Mouse (Mus musculus): ENCODE measurements around the gene Metap1d. TPM values are rescaled to one million over a fixed set of nuclear protein-coding genes. Genes with fewer than 3 reads are reported as not detected.

Metap1d gene
- polyA plus RNA-seq, 1 experiment from 2014 or later = 27.2 TPM

DNA sequence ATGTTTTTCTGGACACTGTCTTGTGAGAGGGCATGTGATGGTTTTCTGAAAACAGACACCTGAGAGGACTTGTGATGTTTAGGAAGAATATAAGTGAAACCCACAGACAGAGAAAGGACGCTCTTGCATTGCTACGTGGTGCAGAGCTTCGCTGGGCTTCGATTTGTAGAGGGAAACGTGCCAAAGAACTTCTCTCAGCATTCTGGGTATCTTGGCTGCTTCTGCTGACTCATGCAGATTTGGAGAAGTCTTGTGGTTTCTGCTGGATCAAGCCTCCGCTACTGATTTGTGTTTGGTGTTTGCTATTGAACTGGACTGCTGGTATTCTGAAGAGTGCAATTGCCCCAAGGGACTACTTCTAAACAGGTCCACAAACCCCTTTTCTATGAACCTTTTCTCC is 28.7 kb downstream of the Metap1d start:
- Histone ChIP-seq H3K4me3 (no peak overlapping the region), H3K27ac (no peak overlapping the region), H3K4me1 (replicated peaks) (peaks cover 20% of the 10 kb centered on the region), H3K9me3 (no peaks in the 10 kb centered on the region), H3K36me3 (no peaks in the 10 kb centered on the region), H3K27me3 (ENCODE audit: insufficient read depth, poor library complexity, severe bottlenecking) (no peaks in the 10 kb centered on the region)
- no peak for DNase-seq (ENCODE audit: low spot score)
- WGBS = 86% methylated on average over 6 of the region's 6 CpGs

DNA sequence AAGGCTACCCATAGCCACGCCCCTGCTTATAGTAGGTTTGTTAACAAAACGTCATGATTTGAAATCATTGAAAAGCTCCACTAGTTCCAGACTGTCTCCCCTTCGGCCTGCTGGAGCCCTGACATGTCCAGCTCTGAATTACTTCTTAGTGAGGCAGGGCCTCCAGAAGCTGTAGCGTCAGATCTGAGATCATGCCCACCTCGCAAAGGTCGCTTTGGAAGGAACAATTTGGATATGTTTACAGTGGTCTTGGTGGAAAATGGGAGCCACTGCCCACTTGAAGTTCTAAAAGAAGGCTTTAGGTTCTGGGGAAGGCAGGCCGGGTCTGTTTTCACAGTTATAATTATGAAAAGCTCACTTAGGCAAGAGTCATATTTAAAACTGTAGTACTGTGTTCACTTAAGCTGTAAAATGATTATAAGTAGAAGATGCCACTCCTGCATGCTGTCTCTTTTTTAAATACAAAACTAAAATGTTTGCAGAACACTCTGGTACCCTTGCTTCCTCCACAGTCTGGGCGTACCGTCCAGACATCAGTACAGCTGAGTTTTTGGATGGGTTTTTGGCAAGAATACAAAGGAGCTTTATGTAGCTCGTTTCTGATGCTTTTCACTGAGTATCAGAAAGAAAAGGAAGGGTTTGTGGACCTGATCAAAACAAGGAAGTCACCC is 30.1 kb downstream of the Metap1d start:
- Histone ChIP-seq H3K4me3 (no peak overlapping the region), H3K9me3 (no peaks in the 10 kb centered on the region), H3K36me3 (no peaks in the 10 kb centered on the region), H3K27ac (no peak overlapping the region), H3K4me1 (replicated peaks) (peaks cover 20% of the 10 kb centered on the region), H3K27me3 (ENCODE audit: insufficient read depth, poor library complexity, severe bottlenecking) (no peaks in the 10 kb centered on the region)
- 72% methylated on average over 10 of the region's 10 CpGs for WGBS
- DNase-seq (ENCODE audit: low spot score) = no peak

DNA sequence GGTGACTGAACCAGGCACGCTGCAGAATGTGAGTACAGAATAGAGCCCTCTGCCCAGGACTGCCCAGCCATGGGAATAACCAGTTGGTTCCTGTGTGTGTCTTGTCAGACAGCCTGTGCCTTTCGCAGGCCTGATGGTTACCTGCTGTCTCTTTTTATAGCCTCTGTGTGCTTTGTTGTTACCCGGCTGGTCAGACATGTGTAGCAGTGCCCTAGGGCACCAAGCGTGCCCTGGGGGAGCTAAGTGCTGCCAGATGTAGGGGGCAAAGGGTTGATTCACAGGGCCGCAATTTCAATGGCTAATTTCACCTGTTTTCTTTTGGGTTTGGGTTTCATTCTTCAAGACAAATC is 30.6 kb downstream of the Metap1d start:
- H3K9me3 ChIP-seq = no peaks in the 10 kb centered on the region
- no peaks in the 10 kb centered on the region for H3K36me3 ChIP-seq
- H3K27ac ChIP-seq = no peak overlapping the region
- H3K4me3 ChIP-seq = no peak overlapping the region
- 44% methylated on average over 5 of the region's 5 CpGs for WGBS
- H3K4me1 ChIP-seq (replicated peaks) = peaks cover 20% of the 10 kb centered on the region
- DNase-seq (ENCODE audit: low spot score) = no peak
- H3K27me3 ChIP-seq (ENCODE audit: insufficient read depth, poor library complexity, severe bottlenecking) = no peaks in the 10 kb centered on the region

DNA sequence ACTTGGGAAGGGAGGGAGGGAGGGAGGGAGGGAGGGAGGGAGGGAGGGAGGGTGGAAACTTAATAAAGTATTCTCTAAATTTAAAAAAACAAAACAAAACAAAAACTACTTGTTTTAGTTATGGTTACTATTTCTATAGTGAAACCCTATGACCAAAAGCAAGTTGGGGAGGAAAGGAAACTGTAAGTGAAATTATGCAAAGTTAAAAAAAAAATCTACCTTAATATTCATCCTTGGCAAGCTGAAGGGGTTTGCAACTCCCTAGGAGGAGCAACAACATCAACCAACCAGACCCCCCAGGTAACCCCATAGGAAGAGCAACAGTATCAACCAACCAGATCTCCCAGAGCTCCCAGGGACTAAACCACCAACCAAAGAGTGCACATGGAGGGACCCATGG is 38.2 kb downstream of the Metap1d start:
- Histone ChIP-seq H3K27ac (no peak overlapping the region), H3K4me1 (replicated peaks) (peaks cover 14% of the 10 kb centered on the region), H3K9me3 (no peaks in the 10 kb centered on the region), H3K36me3 (no peaks in the 10 kb centered on the region), H3K27me3 (ENCODE audit: insufficient read depth, poor library complexity, severe bottlenecking) (no peaks in the 10 kb centered on the region), H3K4me3 (no peak overlapping the region)
- no peak for DNase-seq (ENCODE audit: low spot score)

DNA sequence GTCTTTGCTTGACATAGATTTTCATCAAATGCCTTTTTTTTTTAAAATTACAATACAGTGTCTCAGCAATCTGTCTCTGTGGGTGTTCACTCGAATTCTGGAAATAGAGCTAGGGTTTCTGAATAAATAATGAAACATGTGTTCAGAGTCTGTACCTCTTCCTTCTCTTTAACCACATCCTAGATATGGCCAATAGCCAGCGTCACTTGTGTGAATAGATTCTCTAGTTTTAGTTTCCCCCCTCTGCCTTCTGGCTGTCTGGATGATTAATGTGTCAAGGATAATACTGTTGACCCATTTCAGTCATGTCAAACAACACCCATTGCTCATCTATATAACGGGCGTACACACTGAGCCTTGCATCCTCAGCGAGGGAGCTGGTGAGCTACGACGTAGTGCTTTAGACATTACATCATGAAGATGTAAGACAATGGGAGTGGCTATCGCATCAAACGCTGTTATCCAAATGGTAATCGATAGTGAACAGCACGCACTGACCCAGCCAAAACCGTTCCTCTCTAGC is 40.1 kb downstream of the Metap1d start:
- no peak for DNase-seq (ENCODE audit: low spot score)
- no peaks in the 10 kb centered on the region for H3K9me3 ChIP-seq
- no peaks in the 10 kb centered on the region for H3K36me3 ChIP-seq
- H3K4me1 ChIP-seq (replicated peaks) = peaks cover 14% of the 10 kb centered on the region
- no peak overlapping the region for H3K27ac ChIP-seq
- H3K4me3 ChIP-seq = no peak overlapping the region
- no peaks in the 10 kb centered on the region for H3K27me3 ChIP-seq (ENCODE audit: insufficient read depth, poor library complexity, severe bottlenecking)
- WGBS = 71% methylated on average over 12 of the region's 12 CpGs

DNA sequence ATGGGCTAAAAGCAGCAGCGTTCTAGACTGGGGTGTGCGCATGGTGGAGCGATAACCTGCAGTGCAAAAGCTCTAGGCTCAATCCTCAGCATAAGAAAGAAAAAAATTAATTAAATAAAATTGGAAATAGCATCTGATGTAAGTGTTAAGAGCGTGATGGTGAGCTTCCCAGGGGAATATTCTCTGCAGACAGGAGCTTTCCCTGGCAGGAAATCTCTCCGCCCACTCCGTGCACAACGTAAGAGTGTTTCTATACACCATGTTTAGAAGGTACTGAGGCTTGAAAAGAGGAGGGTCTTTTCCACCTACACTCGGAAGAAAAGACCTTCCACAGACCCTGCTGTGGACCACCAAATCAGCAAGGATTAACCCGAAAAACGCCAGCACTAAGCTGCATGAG is 41.4 kb downstream of the Metap1d start:
- Histone ChIP-seq H3K9me3 (no peaks in the 10 kb centered on the region), H3K4me1 (replicated peaks) (peaks cover 17% of the 10 kb centered on the region), H3K36me3 (no peaks in the 10 kb centered on the region), H3K27ac (0 out of 2 replicates have a peak overlapping the region, but pooled peaks have one; percentile 29), H3K4me3 (no peak overlapping the region), H3K27me3 (ENCODE audit: insufficient read depth, poor library complexity, severe bottlenecking) (no peaks in the 10 kb centered on the region)
- WGBS = 57% methylated on average over 10 of the region's 10 CpGs
- DNase-seq (ENCODE audit: low spot score) = no peak

DNA sequence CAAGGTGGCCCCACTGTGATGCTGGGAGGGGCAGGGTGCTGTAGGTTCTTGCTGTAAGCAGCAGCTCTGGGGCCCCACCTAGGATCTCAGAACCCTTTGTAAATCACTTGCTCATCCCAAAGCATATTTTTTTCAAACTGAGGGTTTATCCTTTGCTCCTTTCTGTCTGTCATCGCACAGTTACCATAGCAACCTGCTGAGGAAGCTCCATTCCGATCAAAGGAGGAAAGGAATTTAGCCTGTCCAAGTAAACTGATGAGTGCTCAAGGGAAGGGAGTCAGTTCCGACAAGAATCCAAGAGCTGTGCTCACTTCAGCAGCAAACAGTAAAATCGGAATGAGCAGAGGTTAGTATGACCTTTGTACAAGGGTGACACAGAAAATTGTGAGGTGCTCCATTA is 41.9 kb downstream of the Metap1d start:
- H3K27me3 ChIP-seq (ENCODE audit: insufficient read depth, poor library complexity, severe bottlenecking) = no peaks in the 10 kb centered on the region
- no peak overlapping the region for H3K4me3 ChIP-seq
- no peaks in the 10 kb centered on the region for H3K36me3 ChIP-seq
- H3K4me1 ChIP-seq (replicated peaks) = peaks cover 21% of the 10 kb centered on the region
- DNase-seq (ENCODE audit: low spot score) = no peak
- 0 out of 2 replicates have a peak overlapping the region, but pooled peaks have one; percentile 29 for H3K27ac ChIP-seq
- WGBS = 16% methylated on average over 4 of the region's 4 CpGs
- H3K9me3 ChIP-seq = no peaks in the 10 kb centered on the region

DNA sequence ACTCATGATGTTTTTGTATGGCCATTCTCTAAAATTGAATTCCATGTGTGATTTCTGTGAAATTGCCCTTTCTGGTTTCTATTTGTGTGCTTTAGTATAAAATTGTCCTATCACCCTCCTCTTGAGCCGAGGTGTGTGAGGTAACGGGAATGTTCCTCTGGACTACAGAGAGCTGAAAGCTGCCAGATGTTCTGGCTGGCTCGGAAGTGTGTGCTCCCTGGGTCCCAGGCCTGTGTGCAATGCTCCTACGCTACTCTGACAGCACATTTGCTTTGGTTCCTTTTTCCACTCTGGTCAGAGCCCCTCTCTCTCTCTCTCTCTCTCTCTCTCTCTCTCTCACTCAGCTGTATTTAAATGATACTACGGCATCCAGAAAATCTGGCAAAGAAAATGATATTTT is 44.1 kb downstream of the Metap1d start:
- no peak overlapping the region for H3K27ac ChIP-seq
- no peaks in the 10 kb centered on the region for H3K27me3 ChIP-seq (ENCODE audit: insufficient read depth, poor library complexity, severe bottlenecking)
- DNase-seq (ENCODE audit: low spot score) = no peak
- H3K4me1 ChIP-seq (replicated peaks) = peaks cover 23% of the 10 kb centered on the region
- H3K9me3 ChIP-seq = no peaks in the 10 kb centered on the region
- H3K4me3 ChIP-seq = no peak overlapping the region
- 67% methylated on average over 5 of the region's 5 CpGs for WGBS
- H3K36me3 ChIP-seq = no peaks in the 10 kb centered on the region

DNA sequence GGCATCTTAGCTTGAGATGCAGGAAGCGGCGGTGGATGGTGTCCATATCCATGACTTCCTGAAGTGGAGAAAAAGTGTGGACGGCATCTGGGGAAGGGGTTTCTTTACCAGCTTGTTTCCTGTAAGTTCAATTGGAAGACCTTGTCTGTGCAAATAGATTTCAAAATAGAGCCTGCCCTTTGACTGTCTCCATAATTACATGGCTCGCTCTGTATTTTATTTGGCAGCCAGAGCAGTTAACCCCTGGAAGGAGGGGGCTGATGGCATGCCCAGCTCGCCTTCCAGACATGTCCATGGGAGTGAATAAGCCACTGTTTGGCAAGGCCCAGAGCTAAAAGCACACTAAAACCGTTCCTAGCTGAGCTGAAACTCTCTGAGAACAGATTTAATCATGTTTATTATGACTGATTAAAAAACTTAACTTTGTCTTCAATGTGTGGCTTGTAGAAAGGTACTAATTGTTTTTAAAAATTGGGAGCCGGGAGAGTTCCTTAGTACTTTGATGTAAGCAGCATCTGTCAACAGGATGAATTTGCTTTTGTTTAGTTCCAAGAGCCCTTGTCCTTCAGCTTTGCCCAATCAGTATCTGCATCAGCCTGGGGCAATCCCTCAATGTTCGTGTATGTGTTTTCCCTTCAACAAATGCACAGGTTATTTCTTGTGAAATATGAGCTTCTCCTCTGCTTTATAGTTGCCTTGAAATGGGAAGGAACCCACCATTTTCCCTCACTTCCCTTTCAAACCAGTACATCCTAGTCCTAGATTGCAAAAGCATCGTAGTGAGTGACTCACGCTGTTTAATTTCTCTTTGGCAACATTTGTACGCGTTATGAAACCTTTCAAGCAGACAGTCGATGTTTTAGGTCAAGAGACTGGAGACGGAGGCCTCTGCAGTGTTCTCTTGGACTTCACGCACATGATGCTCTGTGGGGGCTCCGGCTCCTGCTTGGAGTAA is 46.5 kb downstream of the Metap1d start:
- peaks cover 15% of the 10 kb centered on the region for H3K4me1 ChIP-seq (replicated peaks)
- H3K27ac ChIP-seq = no peak overlapping the region
- no peak overlapping the region for H3K4me3 ChIP-seq
- no peaks in the 10 kb centered on the region for H3K27me3 ChIP-seq (ENCODE audit: insufficient read depth, poor library complexity, severe bottlenecking)
- no peaks in the 10 kb centered on the region for H3K9me3 ChIP-seq
- 70% methylated on average over 16 of the region's 16 CpGs for WGBS
- no peak for DNase-seq (ENCODE audit: low spot score)
- no peaks in the 10 kb centered on the region for H3K36me3 ChIP-seq

DNA sequence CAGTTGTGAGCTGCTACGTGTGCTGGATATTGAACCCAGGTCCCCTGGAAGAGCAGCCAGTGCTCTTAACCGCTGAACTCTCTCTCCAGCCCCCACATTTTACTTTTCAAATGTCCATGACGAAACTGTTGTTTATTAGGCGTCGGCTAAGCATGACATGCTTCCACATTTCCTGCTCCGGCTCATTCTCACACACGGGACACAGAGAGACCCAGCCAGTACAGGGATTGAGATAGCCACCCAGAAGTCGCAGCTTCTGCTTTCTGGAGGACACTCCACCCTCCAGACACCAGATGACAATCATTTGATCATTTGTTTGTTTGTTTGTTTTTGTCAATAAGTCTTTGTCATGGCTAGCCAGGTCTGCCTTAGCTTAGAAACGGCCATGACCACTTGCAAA is 51.8 kb downstream of the Metap1d start:
- no peak overlapping the region for H3K4me3 ChIP-seq
- no peaks in the 10 kb centered on the region for H3K27me3 ChIP-seq (ENCODE audit: insufficient read depth, poor library complexity, severe bottlenecking)
- no peak overlapping the region for H3K27ac ChIP-seq
- WGBS = 77% methylated on average over 9 of the region's 9 CpGs
- H3K36me3 ChIP-seq = no peaks in the 10 kb centered on the region
- H3K9me3 ChIP-seq = no peaks in the 10 kb centered on the region
- no peak for DNase-seq (ENCODE audit: low spot score)
- H3K4me1 ChIP-seq (replicated peaks) = peaks cover 3% of the 10 kb centered on the region; the same call in 1 of the 2 replicates

DNA sequence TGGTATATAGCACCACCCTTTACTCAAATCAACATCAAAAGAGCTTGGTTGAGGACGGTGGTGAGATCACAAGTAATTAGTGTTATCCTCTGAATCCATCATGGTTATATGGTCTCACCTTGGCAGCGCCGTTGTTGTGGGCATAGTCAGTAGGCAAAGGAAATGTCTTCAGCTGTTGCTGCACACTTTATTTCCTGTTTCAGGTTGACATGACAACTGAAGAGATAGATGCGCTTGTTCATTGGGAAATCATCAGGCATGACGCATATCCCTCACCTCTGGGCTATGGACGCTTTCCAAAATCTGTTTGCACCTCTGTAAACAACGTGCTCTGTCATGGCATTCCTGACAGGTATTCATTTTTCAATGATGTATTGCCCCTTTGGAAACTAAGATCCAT is 58.1 kb downstream of the Metap1d start:
- Histone ChIP-seq H3K4me3 (no peak overlapping the region), H3K9me3 (no peaks in the 10 kb centered on the region), H3K36me3 (no peaks in the 10 kb centered on the region), H3K27me3 (ENCODE audit: insufficient read depth, poor library complexity, severe bottlenecking) (peaks cover 14% of the 10 kb centered on the region), H3K27ac (no peak overlapping the region), H3K4me1 (replicated peaks) (peaks cover 8% of the 10 kb centered on the region; the same call in 1 of the 2 replicates)
- 91% methylated on average over 7 of the region's 7 CpGs for WGBS
- no peak for DNase-seq (ENCODE audit: low spot score)

DNA sequence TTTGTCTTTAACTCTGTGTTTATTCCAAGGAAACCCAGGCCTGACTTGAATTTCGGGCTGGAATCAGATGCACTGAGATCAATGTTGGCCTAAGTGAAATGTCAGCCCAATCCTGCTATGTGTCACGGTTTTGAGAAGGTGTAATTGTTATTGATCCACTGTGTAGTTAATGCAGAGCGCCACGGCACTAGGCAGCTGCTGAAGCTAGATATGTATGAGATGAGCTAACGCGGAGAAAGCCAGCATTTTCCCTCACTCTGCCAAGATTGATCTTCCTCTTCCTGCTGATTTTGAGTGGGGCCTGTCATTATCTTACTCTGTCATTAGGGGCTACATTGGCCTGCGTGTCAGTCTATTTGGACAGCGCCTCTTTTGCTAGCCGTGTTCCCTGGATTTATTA is 59.2 kb downstream of the Metap1d start:
- no peak for DNase-seq (ENCODE audit: low spot score)
- Histone ChIP-seq H3K4me3 (no peak overlapping the region), H3K27me3 (ENCODE audit: insufficient read depth, poor library complexity, severe bottlenecking) (peaks cover 14% of the 10 kb centered on the region), H3K27ac (no peak overlapping the region), H3K4me1 (replicated peaks) (peaks cover 20% of the 10 kb centered on the region), H3K36me3 (no peaks in the 10 kb centered on the region), H3K9me3 (no peaks in the 10 kb centered on the region)
- WGBS = 79% methylated on average over 9 of the region's 9 CpGs

DNA sequence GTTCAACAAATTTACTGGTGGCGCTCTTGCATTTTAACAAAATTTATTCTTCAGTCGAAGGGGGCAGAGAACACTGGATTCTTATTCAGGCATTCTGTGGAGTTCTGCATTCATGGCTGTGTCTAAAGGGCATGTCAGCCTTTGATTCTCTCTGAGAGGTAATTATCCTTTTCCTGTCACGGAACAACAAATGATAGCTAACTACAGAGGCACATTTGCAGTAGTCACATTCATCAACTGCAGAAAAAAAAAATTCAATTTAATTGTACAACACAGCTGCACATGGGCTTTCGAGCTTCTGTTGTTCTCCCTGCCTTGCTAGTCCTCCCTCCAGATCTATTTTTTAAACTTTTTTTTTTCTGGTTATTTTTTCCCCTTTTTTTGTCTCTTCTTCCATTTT is 63.9 kb downstream of the Metap1d start:
- Histone ChIP-seq H3K4me3 (no peak overlapping the region), H3K27me3 (ENCODE audit: insufficient read depth, poor library complexity, severe bottlenecking) (peaks cover 46% of the 10 kb centered on the region), H3K4me1 (replicated peaks) (peaks cover 33% of the 10 kb centered on the region), H3K36me3 (no peaks in the 10 kb centered on the region), H3K27ac (no peak overlapping the region), H3K9me3 (no peaks in the 10 kb centered on the region)
- 26% methylated on average over 4 of the region's 4 CpGs for WGBS
- DNase-seq (ENCODE audit: low spot score) = no peak
